Mouse (Mus musculus) heart, adult 2 months (tissue): ENCODE measurements around the gene B4galnt3.

Experiments used
- CTCF ChIP-seq: fragments of 200-600 bp; IDR thresholded peaks from 2 replicates; pipeline ENCODE4 v1.8.1; 2022; ENCODE audit warnings: antibody characterized with exemption, mild to moderate bottlenecking, moderate library complexity
- EP300 ChIP-seq: fragments of 200-500 bp; IDR thresholded peaks from 2 replicates; pipeline ENCODE4 v1.6.1; 2011; ENCODE audit warnings: low read depth, low read length, control low read depth; ENCODE audit not compliant: insufficient read depth
- POLR2A ChIP-seq: fragments of 200-500 bp; IDR thresholded peaks from 2 replicates; pipeline ENCODE4 v1.6.1; 2011; ENCODE audit warnings: mild to moderate bottlenecking, low read depth, low read length, control low read depth; ENCODE audit not compliant: insufficient read depth

- TF ChIP-seq POLR2A (no peak), CTCF (no peak), EP300 (no peak)
Observed at GRCm38 (mm10) chr6:120243250-120243649, 51.1 kb downstream of the B4galnt3 start.
